Mouse (Mus musculus) forebrain, postnatal 0 days (tissue): Measurements from ENCODE around the gene Dennd5a. TPM values are rescaled to one million over a fixed set of nuclear protein-coding genes. Genes with fewer than 3 reads are reported as not detected.
A peak's percentile ranks its signal among the peaks of the same experiment; 100 is the strongest.

Experiments
- ATAC-seq: fragments of 200-750 bp; cut with Nextera tagmentation; 2 replicates; pipeline ENCODE4 v1.8.0; 2017; ENCODE audit warnings: mild to moderate bottlenecking, moderate library complexity
- DNase-seq: peaks from one replicate; pipeline ENCODE4 v3.0.0-alpha.2; 2015
- H3K27ac ChIP-seq: fragments of 300-500 bp; sonication (generic); 2 replicates; pipeline ENCODE4 v1.5.1; 2014; ENCODE audit warnings: low read depth, mild to moderate bottlenecking, antibody characterized with exemption, low read length, moderate library complexity, mixed read lengths
- H3K27me3 ChIP-seq: fragments of 300-500 bp; sonication (generic); 2 replicates; pipeline ENCODE4 v1.6.1; 2014; ENCODE audit warnings: mild to moderate bottlenecking, low read length, mixed read lengths; ENCODE audit not compliant: insufficient read depth
- H3K36me3 ChIP-seq: fragments of 300-500 bp; sonication (generic); 2 replicates; pipeline ENCODE4 v1.6.1; 2014; ENCODE audit warnings: mild to moderate bottlenecking, moderate library complexity; ENCODE audit not compliant: insufficient read depth
- H3K4me1 ChIP-seq: fragments of 300-500 bp; sonication (generic); 2 replicates; pipeline ENCODE4 v1.6.1; 2014; ENCODE audit warnings: antibody characterized with exemption; ENCODE audit not compliant: insufficient read depth
- H3K4me2 ChIP-seq: fragments of 300-500 bp; sonication (generic); 2 replicates; pipeline ENCODE4 v1.6.1; 2014; ENCODE audit warnings: low read depth, mild to moderate bottlenecking, moderate library complexity
- H3K4me3 ChIP-seq: fragments of 300-500 bp; sonication (generic); 2 replicates; pipeline ENCODE4 v1.5.1; 2014; ENCODE audit warnings: low read depth, low read length, mixed read lengths
- H3K9ac ChIP-seq: fragments of 300-500 bp; sonication (generic); 2 replicates; pipeline ENCODE4 v1.6.1; 2014; ENCODE audit warnings: mild to moderate bottlenecking
- H3K9me3 ChIP-seq: fragments of 300-500 bp; sonication (generic); 2 replicates; pipeline ENCODE4 v1.6.1; 2016; ENCODE audit warnings: low read length
- CTCF ChIP-seq: sonication (generic); IDR thresholded peaks from 2 replicates; pipeline ENCODE4 v1.5.1; 2016; ENCODE audit warnings: antibody characterized with exemption, control low read depth, low read depth
- WGBS: fragments of 180-500 bp; shearing (Covaris S2); extraction: QIAGEN DNeasy Blood & Tissue Kit; methylation state at CpG from one replicate; pipeline ENCODE4 v1.1.7; 2014; 5-methylcytosine and 5-hydroxymethylcytosine counted together
- polyA plus RNA-seq: library from polyadenylated mRNA; unstranded; fragments of >200 nt; fragmentation: Nextera tagmentation; extraction: Ambion mirVana; gene quantifications from 2 replicates; pipeline ENCODE4 v1.2.1, GENCODE M21; 2015
- total RNA-seq: library from RNA; depleted of rRNA; stranded (reverse); fragments of >200 nt; gene quantifications from 2 replicates; pipeline ENCODE4 v1.2.3, GENCODE M21; 2014; rRNA removed

The Dennd5a gene
- 144 and 156 TPM in 2 replicates for total RNA-seq
- polyA plus RNA-seq = 24.0 and 28.0 TPM in 2 replicates

GRCm38 (mm10) chr7:109959716-109960612, at the start of gene Dennd5a:
TSS of gene Dennd5a (minus strand) at chr7:109960470.
- peak within 1 kb of the TSS; percentile 51 for H3K4me2 ChIP-seq
- peak within 1 kb of the TSS; percentile 93 for H3K4me3 ChIP-seq
- peak within 1 kb of the TSS; percentile 80 for H3K27ac ChIP-seq
- peak within 1 kb of the TSS; percentile 90 for H3K9ac ChIP-seq
- no peaks in the 10 kb centered on the region for H3K27me3 ChIP-seq
- ATAC-seq (peak; percentile 96), DNase-seq (peak; percentile 91)
- peaks cover 21% of the 10 kb centered on the region for H3K4me1 ChIP-seq
- under 1% methylated on average over 53 of the region's 107 CpGs for WGBS
- H3K36me3 ChIP-seq = no peaks in the 10 kb centered on the region
- H3K9me3 ChIP-seq = no peaks in the 10 kb centered on the region
- TF ChIP-seq CTCF = no peak

- no peak overlapping the region for H3K27ac ChIP-seq
- no peaks in the 10 kb centered on the region for H3K4me1 ChIP-seq
- no peaks in the 10 kb centered on the region for H3K36me3 ChIP-seq
- H3K9ac ChIP-seq = no peak overlapping the region
- H3K9me3 ChIP-seq = no peaks in the 10 kb centered on the region
- no peaks in the 10 kb centered on the region for H3K27me3 ChIP-seq
- 92% methylated on average over 6 of the region's 6 CpGs for WGBS
- no peak for TF ChIP-seq CTCF
- ATAC-seq = no peak
- H3K4me2 ChIP-seq = no peak overlapping the region
- no peak for DNase-seq
- no peak overlapping the region for H3K4me3 ChIP-seq
These were observed 48.8 kb upstream of the Dennd5a start for GRCm38 (mm10) chr7:110009084-110009483.

- H3K27ac ChIP-seq = no peak overlapping the region
- no peak for ATAC-seq
- no peaks in the 10 kb centered on the region for H3K36me3 ChIP-seq
- H3K27me3 ChIP-seq = no peaks in the 10 kb centered on the region
- WGBS = 91% methylated on average over 1 of the region's 1 CpGs
- no peaks in the 10 kb centered on the region for H3K4me1 ChIP-seq
- no peak overlapping the region for H3K4me3 ChIP-seq
- H3K9ac ChIP-seq = no peak overlapping the region
- no peak overlapping the region for H3K4me2 ChIP-seq
- DNase-seq = no peak
- TF ChIP-seq CTCF = no peak
- no peaks in the 10 kb centered on the region for H3K9me3 ChIP-seq
These were observed 48.2 kb upstream of the Dennd5a start for GRCm38 (mm10) chr7:110008513-110008912.

DNA sequence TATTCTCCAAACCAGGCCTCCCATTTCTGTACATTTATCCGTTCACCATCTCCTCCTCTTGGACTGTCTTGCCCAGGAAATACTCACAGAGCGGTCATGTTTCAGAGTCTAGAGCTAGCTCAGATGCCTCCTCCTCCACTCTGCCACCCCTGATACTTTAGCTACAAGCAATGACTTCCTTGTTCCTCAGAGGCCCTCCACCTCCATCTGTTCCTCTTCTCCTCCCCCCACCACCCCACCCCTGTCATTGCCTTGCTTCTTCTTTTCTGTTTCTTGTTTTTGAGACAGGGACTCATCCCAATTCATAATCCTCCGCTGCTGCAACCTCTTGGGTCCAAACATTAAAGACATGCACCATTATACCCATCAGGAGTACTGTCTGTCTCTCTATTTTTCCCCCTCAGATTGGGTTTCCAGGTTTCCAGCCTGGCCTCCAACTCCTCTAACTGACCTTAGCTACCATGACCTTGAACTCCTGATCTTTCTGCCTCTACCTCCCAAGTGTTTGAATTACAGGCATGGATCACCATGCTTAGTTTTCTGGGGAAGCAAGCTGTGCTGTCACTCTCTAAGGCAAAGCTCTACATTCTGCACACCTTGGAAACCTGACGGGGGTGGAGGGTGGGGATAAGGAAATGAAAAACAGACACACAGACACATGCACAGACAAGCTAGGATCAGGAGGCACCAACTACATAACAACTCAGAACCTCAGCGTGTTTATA, 46.4 kb upstream of the Dennd5a start:
- ATAC-seq (no peak), DNase-seq (no peak)
- WGBS = 81% methylated on average over 5 of the region's 5 CpGs
- Histone ChIP-seq H3K36me3 (no peaks in the 10 kb centered on the region), H3K9ac (no peak overlapping the region), H3K27ac (no peak overlapping the region), H3K4me1 (no peaks in the 10 kb centered on the region), H3K9me3 (no peaks in the 10 kb centered on the region), H3K27me3 (no peaks in the 10 kb centered on the region), H3K4me3 (no peak overlapping the region), H3K4me2 (no peak overlapping the region)
- TF ChIP-seq CTCF = no peak

DNA sequence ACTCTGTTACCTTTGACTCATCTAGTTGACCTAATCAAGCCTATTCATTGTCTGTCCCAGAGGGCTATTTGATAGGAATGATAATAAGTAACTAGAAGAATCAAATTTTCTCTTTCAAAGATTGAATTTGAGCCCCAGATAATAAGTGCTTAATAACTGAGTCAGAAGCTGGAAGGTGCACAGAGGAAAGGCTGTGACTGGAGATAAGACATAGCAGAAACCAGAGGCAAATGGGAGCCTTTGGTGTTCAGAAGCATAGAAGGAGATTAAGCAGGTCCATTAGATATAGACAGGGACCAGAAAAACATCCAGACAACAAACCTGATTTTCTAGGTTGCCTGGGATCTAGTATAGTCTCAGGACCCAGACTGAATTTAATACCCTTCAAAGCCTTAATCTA, 45.7 kb upstream of the Dennd5a start:
- DNase-seq (no peak), ATAC-seq (no peak)
- no peak overlapping the region for H3K9ac ChIP-seq
- H3K27me3 ChIP-seq = no peaks in the 10 kb centered on the region
- no peak overlapping the region for H3K27ac ChIP-seq
- no peak overlapping the region for H3K4me3 ChIP-seq
- H3K4me1 ChIP-seq = no peaks in the 10 kb centered on the region
- no peaks in the 10 kb centered on the region for H3K9me3 ChIP-seq
- TF ChIP-seq CTCF = no peak
- no peaks in the 10 kb centered on the region for H3K36me3 ChIP-seq
- H3K4me2 ChIP-seq = no peak overlapping the region

GRCm38 (mm10) chr7:110002968-110003367, 42.7 kb upstream of the Dennd5a start:
- ATAC-seq (peak; percentile 34; the same call in 1 of the 2 replicates), DNase-seq (no peak)
- Histone ChIP-seq H3K4me1 (no peaks in the 10 kb centered on the region), H3K9ac (no peak overlapping the region), H3K27me3 (no peaks in the 10 kb centered on the region; the same call in 1 of the 2 replicates), H3K9me3 (no peaks in the 10 kb centered on the region), H3K4me3 (peak overlapping the region; percentile 5; the same call in 1 of the 2 replicates), H3K27ac (no peak overlapping the region), H3K4me2 (peak overlapping the region; percentile 37), H3K36me3 (no peaks in the 10 kb centered on the region)
- no peak for TF ChIP-seq CTCF
- 20% methylated on average over 20 of the region's 20 CpGs for WGBS

GRCm38 (mm10) chr7:110002092-110002491, 41.8 kb upstream of the Dennd5a start:
- H3K27me3 ChIP-seq = no peaks in the 10 kb centered on the region; the same call in 1 of the 2 replicates

More at GRCm38 (mm10) chr7:110002092-110002491, 41.8 kb upstream of the Dennd5a start:
- Histone ChIP-seq H3K36me3 (no peaks in the 10 kb centered on the region), H3K4me1 (no peaks in the 10 kb centered on the region), H3K9ac (no peak overlapping the region), H3K27ac (no peak overlapping the region), H3K4me2 (no peak overlapping the region), H3K4me3 (no peak overlapping the region), H3K9me3 (no peaks in the 10 kb centered on the region)
- no peak for TF ChIP-seq CTCF
- ATAC-seq (no peak), DNase-seq (no peak)
